ENCODE assay signal across 30 mouse cellular contexts in the genomic region with DNA sequence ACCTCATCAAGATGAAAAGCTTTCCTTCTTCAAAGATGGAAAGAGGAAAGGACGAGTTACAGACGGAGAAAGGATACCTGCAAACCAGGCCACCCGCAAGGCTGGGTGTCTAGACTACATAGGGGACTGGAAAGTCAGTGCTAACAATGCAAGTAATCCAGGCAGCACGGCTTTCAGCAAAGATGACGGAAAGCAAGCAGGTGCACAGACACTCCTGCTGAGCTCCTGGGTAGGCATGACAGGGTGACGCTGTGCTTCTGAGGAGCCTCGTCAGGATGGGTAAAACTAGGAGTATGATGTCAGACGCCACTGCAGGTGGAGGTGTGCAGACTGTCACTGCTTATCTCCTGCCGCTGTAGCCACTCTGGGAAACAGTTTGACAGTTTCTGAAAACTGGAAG. TPM values are rescaled to one million over a fixed set of nuclear protein-coding genes. Genes with fewer than 3 reads are reported as not detected.
DNase-seq lines count a peak whose midpoint lies in the region; ATAC-seq lines count a peak whose summit lies in the region.
"Had no signal": no experiment of that assay in that cellular context is flagged by ENCODE, and none has a peak within 500 bp of the region (broad histone marks: within the 10 kb centered on the region; RNA-seq: fewer than 3 reads in every experiment).

No protein-coding gene starts in this region.

- peaks cover 69% of the 10 kb centered on the region for H3K4me1 ChIP-seq in heart, embryonic 10.5 days
- H3K4me1 ChIP-seq in midbrain, embryonic 10.5 days: peaks cover 76% of the 10 kb centered on the region
- H3K4me1 ChIP-seq in midbrain, embryonic 11.5 days (ENCODE audit: control insufficient read depth, insufficient read depth, low read length): peaks cover 33% of the 10 kb centered on the region
- peaks cover 61% of the 10 kb centered on the region for H3K4me1 ChIP-seq in hindbrain, embryonic 14.5 days (replicated peaks; ENCODE audit: control insufficient read depth, insufficient read depth, low read length)
- peaks cover 81% of the 10 kb centered on the region for H3K4me1 ChIP-seq in limb, embryonic 13.5 days

- H3K4me2 ChIP-seq in midbrain, embryonic 11.5 days: no peak overlapping the region
- no peak overlapping the region for H3K4me2 ChIP-seq in hindbrain, embryonic 14.5 days (replicated peaks)
- H3K4me2 ChIP-seq in limb, embryonic 13.5 days (replicated peaks): peak overlapping the region; percentile 7; the same call in 1 of the 2 replicates
- H3K4me2 ChIP-seq: liver, embryonic 12.5 days; neural tube, embryonic 13.5 days had no signal

- ATAC-seq in midbrain, embryonic 11.5 days (ENCODE audit: low FRiP score): no peak
- ATAC-seq in hindbrain, embryonic 14.5 days (ENCODE audit: low FRiP score): no peak
- no peak for ATAC-seq in limb, embryonic 13.5 days (ENCODE audit: low FRiP score, low read depth)
- ATAC-seq: intestine, postnatal 0 days; liver, embryonic 12.5 days; Patski had no signal

- H3K9me3 ChIP-seq in heart, embryonic 10.5 days: no peaks in the 10 kb centered on the region
- no peaks in the 10 kb centered on the region for H3K9me3 ChIP-seq in midbrain, embryonic 10.5 days (replicated peaks)
- no peaks in the 10 kb centered on the region for H3K9me3 ChIP-seq in midbrain, embryonic 11.5 days (ENCODE audit: control insufficient read depth, low read length)
- H3K9me3 ChIP-seq in hindbrain, embryonic 14.5 days (ENCODE audit: control insufficient read depth, low read length): no peaks in the 10 kb centered on the region
- H3K9me3 ChIP-seq in limb, embryonic 13.5 days: no peaks in the 10 kb centered on the region
- H3K9me3 ChIP-seq: G1E; hindbrain, embryonic 15.5 days; liver, embryonic 12.5 days; neural tube, embryonic 13.5 days had no signal

- peak overlapping the region; percentile 54 for H3K27ac ChIP-seq in heart, embryonic 10.5 days
- H3K27ac ChIP-seq in midbrain, embryonic 10.5 days (replicated peaks): peak overlapping the region; percentile 61; the same call in 1 of the 2 replicates
- H3K27ac ChIP-seq in midbrain, embryonic 11.5 days (ENCODE audit: low read depth, low read length): no peak overlapping the region
- H3K27ac ChIP-seq in hindbrain, embryonic 14.5 days: 0 out of 2 replicates have a peak overlapping the region, but pooled peaks have one; percentile 35
- peak overlapping the region; percentile 39; the same call in 1 of the 2 replicates for H3K27ac ChIP-seq in limb, embryonic 13.5 days
- H3K27ac ChIP-seq: liver, embryonic 12.5 days had no signal

- H3K4me3 ChIP-seq in heart, embryonic 10.5 days: no peak overlapping the region
- no peak overlapping the region for H3K4me3 ChIP-seq in midbrain, embryonic 10.5 days
- H3K4me3 ChIP-seq in midbrain, embryonic 11.5 days (ENCODE audit: low read depth, low read length): no peak overlapping the region
- no peak overlapping the region for H3K4me3 ChIP-seq in hindbrain, embryonic 14.5 days (replicated peaks; ENCODE audit: low read length)
- no peak overlapping the region for H3K4me3 ChIP-seq in limb, embryonic 13.5 days
- H3K4me3 ChIP-seq: hindbrain, embryonic 15.5 days; liver, embryonic 12.5 days; neural tube, embryonic 13.5 days had no signal

- 59% methylated on average over 9 of the region's 9 CpGs for WGBS in heart, embryonic 10.5 days
- 79% methylated on average over 9 of the region's 9 CpGs for WGBS in midbrain, embryonic 10.5 days
- WGBS in midbrain, embryonic 11.5 days: 71% methylated on average over 9 of the region's 9 CpGs
- 79% methylated on average over 9 of the region's 9 CpGs for WGBS in hindbrain, embryonic 14.5 days
- 72% methylated on average over 9 of the region's 9 CpGs for WGBS in limb, embryonic 13.5 days

- H3K9ac ChIP-seq in midbrain, embryonic 11.5 days (ENCODE audit: low read length): no peak overlapping the region
- no peak overlapping the region for H3K9ac ChIP-seq in hindbrain, embryonic 14.5 days
- no peak overlapping the region for H3K9ac ChIP-seq in limb, embryonic 13.5 days
- H3K9ac ChIP-seq: hindbrain, embryonic 15.5 days; liver, embryonic 12.5 days had no signal

- no peaks in the 10 kb centered on the region for H3K36me3 ChIP-seq in heart, embryonic 10.5 days
- no peaks in the 10 kb centered on the region; the same call in 1 of the 2 replicates for H3K36me3 ChIP-seq in midbrain, embryonic 10.5 days
- no peaks in the 10 kb centered on the region for H3K36me3 ChIP-seq in midbrain, embryonic 11.5 days (ENCODE audit: control insufficient read depth, insufficient read depth, low read length)
- H3K36me3 ChIP-seq in hindbrain, embryonic 14.5 days (replicated peaks; ENCODE audit: control insufficient read depth, insufficient read depth): no peaks in the 10 kb centered on the region
- H3K36me3 ChIP-seq in limb, embryonic 13.5 days: peaks cover 3% of the 10 kb centered on the region
- H3K36me3 ChIP-seq: hindbrain, embryonic 15.5 days; liver, embryonic 12.5 days; neural tube, embryonic 13.5 days had no signal

- H3K27me3 ChIP-seq in heart, embryonic 10.5 days (ENCODE audit: insufficient read depth, poor library complexity, severe bottlenecking): no peaks in the 10 kb centered on the region
- no peaks in the 10 kb centered on the region for H3K27me3 ChIP-seq in midbrain, embryonic 10.5 days (ENCODE audit: low read depth, poor library complexity, severe bottlenecking)
- H3K27me3 ChIP-seq in midbrain, embryonic 11.5 days (ENCODE audit: control insufficient read depth, insufficient read depth, low read length): no peaks in the 10 kb centered on the region
- H3K27me3 ChIP-seq in hindbrain, embryonic 14.5 days (ENCODE audit: control insufficient read depth, insufficient read depth, low read length): no peaks in the 10 kb centered on the region
- H3K27me3 ChIP-seq in limb, embryonic 13.5 days: no peaks in the 10 kb centered on the region
- H3K27me3 ChIP-seq: CH12.LX; hindbrain, embryonic 15.5 days; liver, embryonic 12.5 days; neural tube, embryonic 13.5 days; Patski had no signal

- no peak for DNase-seq in heart, embryonic 10.5 days (ENCODE audit: low spot score)
- no peak for DNase-seq in heart, postnatal 14 days
- no peak for DNase-seq in midbrain, embryonic 10.5 days (ENCODE audit: low spot score)
- no peak for DNase-seq in midbrain, embryonic 11.5 days (ENCODE audit: low spot score, missing footprints)
- no peak for DNase-seq in hindbrain, embryonic 14.5 days (ENCODE audit: low spot score)
- no peak for DNase-seq in neural tube, embryonic 10.5 days (ENCODE audit: extremely low spot score, low spot score)
- DNase-seq in frontal cortex, postnatal 10 days (ENCODE audit: low spot score in 2 of 2): no peak
- DNase-seq: adrenal gland, postnatal 36 days; B cell, adult 2 months; cerebellum, adult 9-10 months; gastrocnemius, postnatal 10 days; kidney, postnatal 25 days; layer of hippocampus, postnatal 36 days; lung, adult 18-20 months; lung, postnatal 14 days; retina, postnatal 1 day; thymus, postnatal 14 days had no signal

- intact Hi-C loops in heart, postnatal 14 days (cut with DNase I): no loop called here

RNA-seq across cellular contexts. Expression of a gene that starts 16.0 kb away (rescaled TPM):
- 12.5 and 15.3 TPM in 2 replicates for polyA plus RNA-seq in heart, embryonic 10.5 days (2016; fragmentation: Nextera tagmentation; extraction: Ambion mirVana)
- 1 to 10 TPM; 2.9 to 3.1 TPM for total RNA-seq in heart, postnatal 14 days (2021)
- 19.8 and 24.0 TPM in 2 replicates for polyA plus RNA-seq in midbrain, embryonic 10.5 days (2016; fragmentation: Nextera tagmentation; extraction: Ambion mirVana)
- 23.8 and 24.5 TPM in 2 replicates for polyA plus RNA-seq in midbrain, embryonic 11.5 days (2014; fragmentation: Nextera tagmentation; extraction: Ambion mirVana)
- polyA plus RNA-seq in hindbrain, embryonic 14.5 days (2014; fragmentation: Nextera tagmentation; extraction: Ambion mirVana): 12.2 and 13.7 TPM in 2 replicates
- polyA plus RNA-seq in limb, embryonic 13.5 days (2015; fragmentation: Nextera tagmentation; extraction: Ambion mirVana): 52.3 and 55.4 TPM in 2 replicates

RNA-seq across cellular contexts. Expression of a gene that starts 38.6 kb away (rescaled TPM):
- 3.9 and 4.3 TPM in 2 replicates for polyA plus RNA-seq in heart, embryonic 10.5 days (2016; fragmentation: Nextera tagmentation; extraction: Ambion mirVana)
- 1 to 10 TPM; 1.0 to 2.4 TPM for total RNA-seq in heart, postnatal 14 days (2021)
- polyA plus RNA-seq in midbrain, embryonic 10.5 days (2016; fragmentation: Nextera tagmentation; extraction: Ambion mirVana): 0.19 TPM in 1 of 2 replicates, not detected in the other
- 0.08 TPM in 1 of 2 replicates, not detected in the other for polyA plus RNA-seq in midbrain, embryonic 11.5 days (2014; fragmentation: Nextera tagmentation; extraction: Ambion mirVana)
- 0.78 and 0.96 TPM in 2 replicates for polyA plus RNA-seq in hindbrain, embryonic 14.5 days (2014; fragmentation: Nextera tagmentation; extraction: Ambion mirVana)
- polyA plus RNA-seq in limb, embryonic 13.5 days (2015; fragmentation: Nextera tagmentation; extraction: Ambion mirVana): 0.88 and 1.0 TPM in 2 replicates
- total RNA-seq: adrenal gland, adult 18-20 months; adrenal gland, postnatal 36 days; CH12.LX; G1E; granulocyte monocyte progenitor cell, adult 5-6 weeks; layer of hippocampus, adult 8-10 months; layer of hippocampus, postnatal 36 days; left cerebral cortex, postnatal 14 days; megakaryocyte, adult 5-6 weeks had no signal
- polyA plus RNA-seq: G1E, Patski had no signal

RNA-seq across cellular contexts. Expression of a gene that starts 45.8 kb away (rescaled TPM):
- 3,213 and 4,348 TPM in 2 replicates for polyA plus RNA-seq in heart, embryonic 10.5 days (2016; fragmentation: Nextera tagmentation; extraction: Ambion mirVana)
- 10 to 100 TPM; 51.2 to 65.0 TPM for total RNA-seq in heart, postnatal 14 days (2021)
- 1,366 and 1,939 TPM in 2 replicates for polyA plus RNA-seq in midbrain, embryonic 10.5 days (2016; fragmentation: Nextera tagmentation; extraction: Ambion mirVana)
- 1,255 and 1,269 TPM in 2 replicates for polyA plus RNA-seq in midbrain, embryonic 11.5 days (2014; fragmentation: Nextera tagmentation; extraction: Ambion mirVana)
- 346 and 418 TPM in 2 replicates for polyA plus RNA-seq in hindbrain, embryonic 14.5 days (2014; fragmentation: Nextera tagmentation; extraction: Ambion mirVana)
- 1,770 and 1,957 TPM in 2 replicates for polyA plus RNA-seq in limb, embryonic 13.5 days (2015; fragmentation: Nextera tagmentation; extraction: Ambion mirVana)
- total RNA-seq: granulocyte monocyte progenitor cell, adult 5-6 weeks had no signal
